Comparison of ENCODE assay signal across 19 mouse cellular contexts in genomic region chr3:66309531-66309930, GRCm38 (mm10). TPM values are rescaled to one million over a fixed set of nuclear protein-coding genes. Genes with fewer than 3 reads are reported as not detected.
"Had no signal": no experiment of that assay in that cellular context is flagged by ENCODE, and none has a peak within 500 bp of the region (broad histone marks: within the 10 kb centered on the region; RNA-seq: fewer than 3 reads in every experiment).

No protein-coding gene starts in this region.

- H3K36me3 ChIP-seq: neural tube, embryonic 13.5 days; neural tube, embryonic 15.5 days; stomach, embryonic 15.5 days had no signal

- H3K4me1 ChIP-seq: neural tube, embryonic 13.5 days; neural tube, embryonic 15.5 days; stomach, embryonic 15.5 days had no signal

- H3K9me3 ChIP-seq: neural tube, embryonic 13.5 days; neural tube, embryonic 15.5 days; stomach, embryonic 15.5 days had no signal

- DNase-seq: retina, postnatal 1 day; right cerebral cortex, adult 18-20 months; right cerebral cortex, postnatal 14 days; right cerebral cortex, postnatal 25 days; right cerebral cortex, postnatal 4 days; spleen, adult 18-20 months; thymus, adult 2 months; thymus, postnatal 14 days; thymus, postnatal 25 days; thymus, postnatal 36 days; thymus, postnatal 4 days had no signal

- H3K4me2 ChIP-seq: neural tube, embryonic 13.5 days; neural tube, embryonic 15.5 days; stomach, embryonic 15.5 days had no signal

- H3K4me3 ChIP-seq: neural tube, embryonic 13.5 days; neural tube, embryonic 15.5 days; stomach, embryonic 15.5 days had no signal

- H3K27me3 ChIP-seq: neural tube, embryonic 13.5 days; neural tube, embryonic 15.5 days; stomach, embryonic 15.5 days had no signal

- H3K27ac ChIP-seq: neural tube, embryonic 13.5 days; neural tube, embryonic 15.5 days; stomach, embryonic 15.5 days; stomach, postnatal 0 days had no signal

- H3K9ac ChIP-seq: neural tube, embryonic 13.5 days; neural tube, embryonic 15.5 days; stomach, embryonic 15.5 days had no signal

RNA-seq across cellular contexts. Expression of gene Veph1, which starts 12.9 kb away (rescaled TPM):
- total RNA-seq: neutrophil, adult 5-6 weeks had no signal
- polyA plus RNA-seq: small intestine, adult 2 months; spleen, adult 2 months; thymus, adult 2 months; thymus, postnatal 0 days had no signal
